20 mouse cellular contexts compared by ENCODE assay signal in genomic region chr11:121616501-121616900, GRCm38 (mm10). TPM values are rescaled to one million over a fixed set of nuclear protein-coding genes. Genes with fewer than 3 reads are reported as not detected.
DNase-seq lines count a peak whose midpoint lies in the region; ATAC-seq and TF ChIP-seq lines count a peak whose summit lies in the region.
"Had no signal": no experiment of that assay in that cellular context is flagged by ENCODE, and none has a peak within 500 bp of the region (broad histone marks: within the 10 kb centered on the region; RNA-seq: fewer than 3 reads in every experiment).

No protein-coding gene starts in this region.

- no peaks in the 10 kb centered on the region for H3K27me3 ChIP-seq in intestine, embryonic 16.5 days (replicated peaks; ENCODE audit: control insufficient read depth, insufficient read depth, low read length)
- H3K27me3 ChIP-seq in intestine, embryonic 15.5 days (replicated peaks): no peaks in the 10 kb centered on the region
- H3K27me3 ChIP-seq in lung, postnatal 0 days (replicated peaks; ENCODE audit: insufficient read depth, low read length): no peaks in the 10 kb centered on the region
- H3K27me3 ChIP-seq: forebrain, embryonic 13.5 days; heart, embryonic 13.5 days; hindbrain, embryonic 12.5 days; hindbrain, embryonic 15.5 days had no signal

- peak; percentile 64 for ATAC-seq in intestine, embryonic 16.5 days
- no peak for ATAC-seq in intestine, embryonic 15.5 days
- ATAC-seq in lung, postnatal 0 days: no peak
- ATAC-seq: activated CD4-positive, CD25-positive, alpha-beta regulatory T cell, adult 4 months; forebrain, embryonic 13.5 days; forebrain, embryonic 16.5 days had no signal

- H3K27ac ChIP-seq in intestine, embryonic 16.5 days (ENCODE audit: low read length): no peak overlapping the region
- no peak overlapping the region for H3K27ac ChIP-seq in intestine, embryonic 15.5 days
- H3K27ac ChIP-seq in lung, postnatal 0 days (ENCODE audit: low read length): no peak overlapping the region
- H3K27ac ChIP-seq: forebrain, embryonic 10.5 days; forebrain, embryonic 13.5 days; heart, embryonic 13.5 days; hindbrain, embryonic 12.5 days; hindbrain, embryonic 15.5 days had no signal

- DNase-seq in adrenal gland, adult 2 months: peak; percentile 42
- DNase-seq in adrenal gland, adult 8-10 months: no peak
- peak; percentile 11 for DNase-seq in lung, postnatal 0 days (ENCODE audit: low spot score)
- no peak for DNase-seq in lung, adult 18-20 months
- DNase-seq: adrenal gland, postnatal 25 days; cerebellum, adult 18-20 months; cerebellum, adult 9-10 months; cerebellum, postnatal 14 days; gastrocnemius, postnatal 10 days; gastrocnemius, postnatal 36 days; heart, postnatal 14 days had no signal

- H3K36me3 ChIP-seq in intestine, embryonic 16.5 days (ENCODE audit: control insufficient read depth, insufficient read depth, low read length): peaks cover 17% of the 10 kb centered on the region
- H3K36me3 ChIP-seq in intestine, embryonic 15.5 days: peaks cover 22% of the 10 kb centered on the region
- H3K36me3 ChIP-seq in lung, postnatal 0 days (ENCODE audit: insufficient read depth, low read length): 0 out of 2 replicates have a peak, but pooled peaks cover 10% of the 10 kb centered on the region

- no peak overlapping the region for H3K4me2 ChIP-seq in intestine, embryonic 16.5 days (ENCODE audit: low read depth, low read length)
- H3K4me2 ChIP-seq in intestine, embryonic 15.5 days (replicated peaks): no peak overlapping the region
- no peak overlapping the region for H3K4me2 ChIP-seq in lung, postnatal 0 days (replicated peaks; ENCODE audit: low read depth, low read length)
- H3K4me2 ChIP-seq: forebrain, embryonic 13.5 days; heart, embryonic 13.5 days; hindbrain, embryonic 12.5 days; hindbrain, embryonic 15.5 days had no signal

- no peak for TF ChIP-seq EP300 in lung, postnatal 0 days (IDR thresholded peaks at IDR 0.05)

- H3K9me3 ChIP-seq in intestine, embryonic 16.5 days (ENCODE audit: control insufficient read depth, low read length): no peaks in the 10 kb centered on the region
- H3K9me3 ChIP-seq in intestine, embryonic 15.5 days: no peaks in the 10 kb centered on the region
- no peaks in the 10 kb centered on the region for H3K9me3 ChIP-seq in lung, postnatal 0 days (ENCODE audit: low read length)
- H3K9me3 ChIP-seq: forebrain, embryonic 10.5 days; forebrain, embryonic 13.5 days; heart, embryonic 13.5 days; hindbrain, embryonic 12.5 days; hindbrain, embryonic 15.5 days had no signal

- 0 out of 2 replicates have a peak, but pooled peaks cover 4% of the 10 kb centered on the region for H3K4me1 ChIP-seq in intestine, embryonic 16.5 days (ENCODE audit: control insufficient read depth, insufficient read depth, low read length)
- no peaks in the 10 kb centered on the region for H3K4me1 ChIP-seq in intestine, embryonic 15.5 days (replicated peaks)
- no peaks in the 10 kb centered on the region for H3K4me1 ChIP-seq in lung, postnatal 0 days (ENCODE audit: insufficient read depth, low read depth, low read length)
- H3K4me1 ChIP-seq: forebrain, embryonic 10.5 days; forebrain, embryonic 13.5 days; hindbrain, embryonic 12.5 days; hindbrain, embryonic 15.5 days had no signal

- no peak overlapping the region for H3K4me3 ChIP-seq in intestine, embryonic 16.5 days (ENCODE audit: low read length)
- H3K4me3 ChIP-seq in intestine, embryonic 15.5 days (replicated peaks): no peak overlapping the region
- no peak overlapping the region for H3K4me3 ChIP-seq in lung, postnatal 0 days (ENCODE audit: low read depth, low read length)
- H3K4me3 ChIP-seq: forebrain, embryonic 10.5 days; forebrain, embryonic 13.5 days; heart, embryonic 13.5 days; hindbrain, embryonic 12.5 days; hindbrain, embryonic 15.5 days had no signal

- H3K9ac ChIP-seq in intestine, embryonic 16.5 days (ENCODE audit: low read depth, low read length): no peak overlapping the region
- H3K9ac ChIP-seq in intestine, embryonic 15.5 days: no peak overlapping the region
- H3K9ac ChIP-seq in lung, postnatal 0 days (replicated peaks; ENCODE audit: low read depth): no peak overlapping the region
- H3K9ac ChIP-seq: forebrain, embryonic 13.5 days; heart, embryonic 13.5 days; hindbrain, embryonic 12.5 days; hindbrain, embryonic 15.5 days had no signal

- no peak for TF ChIP-seq CTCF in lung, postnatal 0 days (IDR thresholded peaks at IDR 0.05)

RNA-seq across cellular contexts. Expression of gene B3gntl1, which starts 56.5 kb away (rescaled TPM):
- total RNA-seq in adrenal gland, adult 2 months (2021): 1 to 10 TPM; 7.4 to 10.0 TPM
- polyA plus RNA-seq in adrenal gland, adult 2 months (2012; rRNA removed): 9.2 and 11.1 TPM in 2 replicates
- 10 to 100 TPM; 11.4 to 16.4 (median 14.5) TPM for total RNA-seq in adrenal gland, adult 8-10 months (2022)
- 6.8 and 7.2 TPM in 2 replicates for polyA plus RNA-seq in intestine, embryonic 16.5 days (2015; fragmentation: Nextera tagmentation; extraction: Ambion mirVana)
- polyA plus RNA-seq in intestine, embryonic 15.5 days (2015; fragmentation: Nextera tagmentation; extraction: Ambion mirVana): 7.3 and 8.0 TPM in 2 replicates
- polyA plus RNA-seq in lung, postnatal 0 days (2015; fragmentation: Nextera tagmentation; extraction: Ambion mirVana): 3.4 and 4.3 TPM in 2 replicates

Comparison
In these comparisons a context has a peak if more than half of its experiments do, and no peak if none do; other contexts are left out.
1. DNase-seq: peak in adrenal gland, adult 2 months (single experiment) and lung, postnatal 0 days (single experiment); none in adrenal gland, adult 8-10 months (single experiment) and lung, adult 18-20 months (0 of 2).